Mouse (Mus musculus): ENCODE measurements at regions not wholly inside any gene's neighbourhood (a gene's known extent, or its start where the extent isn't known, plus 50 kb on each side); places are given as distances from the start of the nearest gene placed in this dataset.

- no peak for DNase-seq (ENCODE audit: low spot score in 2 of 2)
Observed at GRCm38 (mm10) chr10:12061069-12061861, 718.1 kb downstream of the Epm2a start.

- no peak for DNase-seq (ENCODE audit: low spot score in 2 of 2)
Observed at GRCm38 (mm10) chr10:12062302-12062701, 719.1 kb downstream of the Epm2a start.

- no peak for DNase-seq (ENCODE audit: low spot score in 2 of 2)
Observed at GRCm38 (mm10) chr10:12083961-12084360, 740.8 kb downstream of the Epm2a start.

GRCm38 (mm10) chr10:12092521-12092920, 749.3 kb downstream of the Epm2a start:
- DNase-seq (ENCODE audit: low spot score in 2 of 2), result no peak

GRCm38 (mm10) chr10:12096678-12097077, 753.5 kb downstream of the Epm2a start:
- no peak for DNase-seq (ENCODE audit: low spot score in 2 of 2)

- DNase-seq (ENCODE audit: low spot score in 2 of 2), result peak; percentile 35 to 55
Observed at GRCm38 (mm10) chr10:12107001-12107418, 762.2 kb downstream of the Utrn start.

GRCm38 (mm10) chr10:12111720-12112119, 757.4 kb downstream of the Utrn start:
- no peak for DNase-seq (ENCODE audit: low spot score in 2 of 2)

- DNase-seq (ENCODE audit: low spot score in 2 of 2), result no peak
Observed at GRCm38 (mm10) chr10:12115767-12116166, 753.4 kb downstream of the Utrn start.

- peak; percentile 28 to 30 for DNase-seq (ENCODE audit: low spot score in 2 of 2)
Observed at GRCm38 (mm10) chr10:12116662-12117303, 752.4 kb downstream of the Utrn start.

- no peak for DNase-seq (ENCODE audit: low spot score in 2 of 2)
Observed at GRCm38 (mm10) chr10:12124272-12124671, 744.9 kb downstream of the Utrn start.

- DNase-seq (ENCODE audit: low spot score in 2 of 2), result no peak
Observed at GRCm38 (mm10) chr10:12129486-12129885, 739.7 kb downstream of the Utrn start.

- no peak for DNase-seq (ENCODE audit: low spot score in 2 of 2)
Observed at GRCm38 (mm10) chr10:12144691-12145090, 724.5 kb downstream of the Utrn start.

GRCm38 (mm10) chr10:12146942-12147537, 722.1 kb downstream of the Utrn start:
- no peak for DNase-seq (ENCODE audit: low spot score in 2 of 2)

GRCm38 (mm10) chr10:12170243-12170642, 698.9 kb downstream of the Utrn start:
- DNase-seq (ENCODE audit: low spot score in 2 of 2), result no peak

- no peak for DNase-seq (ENCODE audit: low spot score in 2 of 2)
Observed at GRCm38 (mm10) chr10:12174200-12174818, 694.9 kb downstream of the Utrn start.

- DNase-seq (ENCODE audit: low spot score in 2 of 2), result no peak
Observed at GRCm38 (mm10) chr10:12175141-12175540, 694.0 kb downstream of the Utrn start.

GRCm38 (mm10) chr10:12177482-12177881, 691.7 kb downstream of the Utrn start:
- DNase-seq (ENCODE audit: low spot score in 2 of 2), result no peak

GRCm38 (mm10) chr10:12180965-12181364, 688.2 kb downstream of the Utrn start:
- no peak for DNase-seq (ENCODE audit: low spot score in 2 of 2)

- DNase-seq (ENCODE audit: low spot score in 2 of 2), result no peak
Observed at GRCm38 (mm10) chr10:12186918-12187639, 682.1 kb downstream of the Utrn start.

- no peak for DNase-seq (ENCODE audit: low spot score in 2 of 2)
Observed at GRCm38 (mm10) chr10:12187669-12188342, 681.4 kb downstream of the Utrn start.

- DNase-seq (ENCODE audit: low spot score in 2 of 2), result no peak
Observed at GRCm38 (mm10) chr10:12190435-12190834, 678.7 kb downstream of the Utrn start.
